Mouse (Mus musculus) monocyte, adult 2 months (primary cell): Measurements from ENCODE around the gene Utp14a.
A peak's percentile ranks its signal among the peaks of the same experiment; 100 is the strongest.

ENCODE experiments used
- DNase-seq, 2 experiments: peaks; one replicate each; pipeline ENCODE4 v3.0.0; 2022; ENCODE audit warnings: low spot score in 2 of 2, low read depth in 1 of 2

Utp14a gene

GRCm38 (mm10) chrX:48310706-48311517 lies 54.2 kb downstream of the Utp14a start:
- no peak for DNase-seq

DNA sequence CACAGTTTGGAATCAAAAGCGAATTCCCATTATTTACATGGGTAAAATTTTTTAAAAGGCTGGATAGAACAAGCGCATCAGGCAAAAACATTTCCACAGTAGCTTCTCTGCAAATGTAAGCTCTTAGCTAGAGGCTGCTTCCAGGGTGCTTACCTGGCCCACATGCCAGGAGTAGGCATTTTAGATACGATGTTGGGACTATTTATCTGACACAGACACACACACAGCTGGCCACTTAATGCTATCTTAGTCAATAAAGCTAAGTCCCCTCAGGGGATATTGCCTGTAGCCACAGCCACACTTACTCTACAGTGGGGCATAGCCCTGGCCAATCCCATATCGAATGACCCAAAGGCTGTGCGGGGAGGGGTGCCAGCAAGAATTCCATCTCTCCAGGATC lies 55.1 kb downstream of the Utp14a start:
- DNase-seq: no peak

DNA sequence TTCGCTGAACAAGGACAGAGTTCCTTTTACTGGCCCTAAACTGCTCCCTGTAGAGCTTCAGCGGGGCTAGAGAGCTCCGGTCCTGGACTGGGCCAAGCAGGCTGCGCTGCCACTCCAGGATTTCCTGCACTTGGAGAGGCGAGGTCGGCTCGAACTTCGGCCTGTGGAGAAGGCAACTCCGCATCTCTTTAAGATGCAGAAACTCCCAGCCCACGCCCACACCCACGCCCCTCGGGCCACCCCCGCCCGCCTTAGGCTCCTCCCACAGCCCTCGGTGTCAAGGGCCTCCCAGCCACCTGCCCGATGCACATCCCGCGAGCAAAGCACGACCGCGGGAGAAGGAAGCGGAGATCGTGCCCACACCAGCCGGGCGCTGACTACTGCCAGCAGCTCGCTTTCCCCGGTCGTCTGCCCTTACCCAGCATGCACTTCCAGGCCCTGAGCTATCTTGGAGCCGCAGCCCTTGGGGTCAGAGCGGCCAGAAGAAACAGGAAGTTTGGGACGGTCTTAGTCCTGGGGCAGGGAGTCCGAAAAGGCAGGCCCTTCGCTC lies 57.9 kb downstream of the Utp14a start:
- peak; percentile 52 to 72 for DNase-seq

DNA sequence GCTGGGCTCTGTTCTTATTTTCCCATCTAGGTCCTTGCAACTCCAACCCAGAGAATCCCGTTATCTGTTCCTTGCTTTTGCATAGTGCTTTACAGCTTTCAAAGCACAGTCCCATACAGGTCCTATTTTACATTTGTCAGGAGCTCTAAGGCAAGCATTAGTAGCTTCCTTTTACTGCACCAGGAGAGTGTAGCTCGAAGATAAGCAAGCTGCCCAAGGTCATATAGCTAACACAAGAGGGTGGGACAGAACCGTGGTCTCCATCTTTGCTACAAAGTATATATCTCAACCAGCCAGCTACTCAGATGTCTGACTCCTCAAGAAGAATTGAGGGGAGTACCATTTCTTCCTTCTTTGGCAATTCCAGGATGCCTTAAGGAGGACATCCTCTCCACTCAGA lies 60.8 kb downstream of the Utp14a start:
- no peak for DNase-seq

DNA sequence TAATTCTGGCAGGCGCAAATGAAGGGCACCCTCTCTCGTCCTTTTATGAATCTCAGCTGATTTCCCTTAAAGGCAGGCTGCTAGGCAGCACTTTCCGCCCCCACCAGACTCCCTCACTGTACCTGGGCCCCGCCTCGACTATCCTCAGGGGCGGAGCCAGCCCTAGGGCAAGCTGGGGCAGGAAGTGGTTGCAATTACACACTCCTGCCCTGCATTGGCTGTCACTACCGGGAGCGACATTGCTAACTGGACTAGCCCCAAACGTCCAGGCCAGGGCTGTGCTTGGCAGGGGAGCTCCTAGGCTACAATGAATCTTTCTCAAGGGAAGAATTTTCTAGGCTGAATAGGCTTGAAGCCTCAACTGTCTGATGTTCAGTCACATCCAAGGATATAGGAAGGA lies 61.5 kb downstream of the Utp14a start:
- no peak for DNase-seq
